Mouse (Mus musculus): ENCODE measurements around the gene Ccdc121. TPM values are rescaled to one million over a fixed set of nuclear protein-coding genes. Genes with fewer than 3 reads are reported as not detected.

The Ccdc121 gene
- polyA plus RNA-seq (2014; fragmentation: Nextera tagmentation; extraction: Ambion mirVana), result not detected in 2 replicates

DNA sequence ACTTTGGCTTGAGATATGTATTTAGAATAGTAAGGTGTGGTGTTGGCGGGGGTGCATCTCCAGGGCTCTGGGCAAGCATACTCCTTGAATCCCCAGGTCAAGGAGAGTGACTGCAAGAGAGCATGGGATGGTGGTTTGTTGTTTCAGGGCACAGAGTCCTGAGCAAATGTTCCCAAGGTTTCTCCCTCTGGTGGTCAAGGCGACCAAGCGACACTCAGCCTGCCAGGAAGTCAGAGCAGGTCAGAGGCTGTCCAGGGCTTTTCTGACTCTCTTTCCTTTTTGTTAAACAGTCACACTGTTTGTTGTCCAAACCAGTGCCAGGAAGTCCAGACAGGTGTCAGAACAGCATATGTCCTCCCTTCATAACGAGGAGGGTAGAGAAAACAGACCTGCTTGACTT is at the start of gene Ccdc121:
TSS of gene Ccdc121 (minus strand) at position 145 of the 400 bp plus-strand sequence.
- no peak within 1 kb of the TSS for H3K4me3 ChIP-seq (ENCODE audit: low read depth, low read length)
- DNase-seq (ENCODE audit: low spot score) (no peak), ATAC-seq (ENCODE audit: insufficient read depth, low FRiP score, low TSS enrichment) (no peak)
- no peaks in the 10 kb centered on the region for H3K36me3 ChIP-seq (ENCODE audit: control insufficient read depth, insufficient read depth, low read length)
- no peaks in the 10 kb centered on the region for H3K4me1 ChIP-seq (ENCODE audit: control insufficient read depth, insufficient read depth, low read length)
- H3K9ac ChIP-seq (ENCODE audit: low read length), result no peak within 1 kb of the TSS
- H3K4me2 ChIP-seq (ENCODE audit: low read depth), result no peak within 1 kb of the TSS
- no peak within 1 kb of the TSS for H3K27ac ChIP-seq (ENCODE audit: low read depth, low read length)
- 65% methylated on average over 4 of the region's 4 CpGs for WGBS
- no peaks in the 10 kb centered on the region for H3K27me3 ChIP-seq (ENCODE audit: control insufficient read depth, insufficient read depth, low read length)
- no peaks in the 10 kb centered on the region for H3K9me3 ChIP-seq (ENCODE audit: control insufficient read depth, low read length)

GRCm38 (mm10) chr1:181560325-181560724 is 49.1 kb upstream of the Ccdc121 start:
- 80% methylated on average over 6 of the region's 6 CpGs for WGBS
- no peak overlapping the region for H3K9ac ChIP-seq (ENCODE audit: low read length)
- H3K4me2 ChIP-seq (ENCODE audit: low read depth), result no peak overlapping the region
- H3K27me3 ChIP-seq (ENCODE audit: control insufficient read depth, insufficient read depth, low read length), result no peaks in the 10 kb centered on the region
- ATAC-seq (ENCODE audit: insufficient read depth, low FRiP score, low TSS enrichment), result no peak
- DNase-seq (ENCODE audit: low spot score), result no peak
- H3K4me3 ChIP-seq (ENCODE audit: low read depth, low read length), result no peak overlapping the region
- H3K4me1 ChIP-seq (ENCODE audit: control insufficient read depth, insufficient read depth, low read length), result peaks cover 3% of the 10 kb centered on the region; the same call in 1 of the 2 replicates
- peak overlapping the region; percentile 30; the same call in 1 of the 2 replicates for H3K27ac ChIP-seq (ENCODE audit: low read depth, low read length)
- H3K36me3 ChIP-seq (ENCODE audit: control insufficient read depth, insufficient read depth, low read length), result no peaks in the 10 kb centered on the region
- no peaks in the 10 kb centered on the region for H3K9me3 ChIP-seq (ENCODE audit: control insufficient read depth, low read length)

GRCm38 (mm10) chr1:181559655-181560054 is 48.4 kb upstream of the Ccdc121 start:
- H3K4me2 ChIP-seq (ENCODE audit: low read depth), result no peak overlapping the region
- H3K4me3 ChIP-seq (ENCODE audit: low read depth, low read length), result no peak overlapping the region
- no peak for DNase-seq (ENCODE audit: low spot score)
- WGBS, result 72% methylated on average over 10 of the region's 10 CpGs
- peaks cover 3% of the 10 kb centered on the region; the same call in 1 of the 2 replicates for H3K4me1 ChIP-seq (ENCODE audit: control insufficient read depth, insufficient read depth, low read length)
- H3K27ac ChIP-seq (ENCODE audit: low read depth, low read length), result no peak overlapping the region
- no peak for ATAC-seq (ENCODE audit: insufficient read depth, low FRiP score, low TSS enrichment)
- H3K36me3 ChIP-seq (ENCODE audit: control insufficient read depth, insufficient read depth, low read length), result no peaks in the 10 kb centered on the region
- H3K27me3 ChIP-seq (ENCODE audit: control insufficient read depth, insufficient read depth, low read length), result no peaks in the 10 kb centered on the region
- no peak overlapping the region for H3K9ac ChIP-seq (ENCODE audit: low read length)
- H3K9me3 ChIP-seq (ENCODE audit: control insufficient read depth, low read length), result no peaks in the 10 kb centered on the region

GRCm38 (mm10) chr1:181555475-181555874 is 44.2 kb upstream of the Ccdc121 start:
- H3K4me2 ChIP-seq (ENCODE audit: low read depth), result no peak overlapping the region
- DNase-seq (ENCODE audit: low spot score) (no peak), ATAC-seq (ENCODE audit: insufficient read depth, low FRiP score, low TSS enrichment) (no peak)
- 0 out of 2 replicates have a peak, but pooled peaks cover 5% of the 10 kb centered on the region for H3K4me1 ChIP-seq (ENCODE audit: control insufficient read depth, insufficient read depth, low read length)
- 87% methylated on average over 5 of the region's 5 CpGs for WGBS
- no peak overlapping the region for H3K4me3 ChIP-seq (ENCODE audit: low read depth, low read length)
- no peak overlapping the region for H3K27ac ChIP-seq (ENCODE audit: low read depth, low read length)
- no peak overlapping the region for H3K9ac ChIP-seq (ENCODE audit: low read length)
- H3K27me3 ChIP-seq (ENCODE audit: control insufficient read depth, insufficient read depth, low read length), result no peaks in the 10 kb centered on the region
- H3K36me3 ChIP-seq (ENCODE audit: control insufficient read depth, insufficient read depth, low read length), result no peaks in the 10 kb centered on the region
- H3K9me3 ChIP-seq (ENCODE audit: control insufficient read depth, low read length), result no peaks in the 10 kb centered on the region

DNA sequence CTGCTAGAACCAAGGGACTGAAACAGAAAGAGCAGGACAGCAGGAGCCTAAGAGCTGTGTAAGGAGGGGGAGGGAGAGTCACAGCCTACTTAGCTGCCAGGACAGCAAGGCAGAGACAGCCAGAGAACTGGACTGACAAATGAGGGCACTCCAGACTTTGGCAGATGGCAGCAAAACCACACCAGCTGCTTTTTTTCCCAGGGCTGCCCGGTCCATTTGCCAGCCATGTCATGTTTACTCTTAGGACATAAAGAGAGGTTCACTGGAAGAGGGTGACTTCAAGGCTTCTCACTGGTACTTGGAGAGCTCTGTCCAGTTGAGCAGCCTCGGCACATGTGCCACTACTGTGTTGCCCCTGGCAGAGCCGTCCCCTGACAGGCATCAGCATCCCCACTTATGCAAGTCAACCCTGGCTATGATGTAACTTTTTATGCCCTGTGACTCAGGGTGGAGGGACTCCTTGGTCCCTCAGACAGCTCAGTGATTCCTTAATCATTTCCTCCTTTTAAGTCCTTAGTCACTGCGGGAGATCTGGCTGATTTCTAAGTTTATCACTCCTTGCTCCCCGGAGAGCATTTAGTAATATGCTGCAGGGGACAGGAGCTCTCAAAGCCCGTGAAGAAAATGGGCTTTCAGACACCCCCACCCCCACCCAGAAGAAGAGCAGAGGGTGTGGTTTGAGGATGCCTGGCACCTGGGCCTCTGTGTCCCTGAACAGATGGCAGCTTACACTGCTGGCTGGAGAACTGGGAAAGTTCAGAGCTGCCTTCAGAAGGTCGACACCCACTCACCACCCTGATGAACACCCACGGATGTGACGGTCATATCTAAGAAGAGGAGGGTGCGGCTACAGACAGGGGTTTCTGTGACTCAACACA is 41.5 kb upstream of the Ccdc121 start:
- Histone ChIP-seq H3K9me3 (ENCODE audit: control insufficient read depth, low read length) (no peaks in the 10 kb centered on the region), H3K4me2 (ENCODE audit: low read depth) (no peak overlapping the region), H3K4me1 (ENCODE audit: control insufficient read depth, insufficient read depth, low read length) (0 out of 2 replicates have a peak, but pooled peaks cover 5% of the 10 kb centered on the region), H3K27me3 (ENCODE audit: control insufficient read depth, insufficient read depth, low read length) (no peaks in the 10 kb centered on the region), H3K9ac (ENCODE audit: low read length) (no peak overlapping the region), H3K27ac (ENCODE audit: low read depth, low read length) (no peak overlapping the region), H3K36me3 (ENCODE audit: control insufficient read depth, insufficient read depth, low read length) (no peaks in the 10 kb centered on the region), H3K4me3 (ENCODE audit: low read depth, low read length) (no peak overlapping the region)
- peak; percentile 49 for DNase-seq (ENCODE audit: low spot score)
- ATAC-seq (ENCODE audit: insufficient read depth, low FRiP score, low TSS enrichment), result peak; percentile 69; the same call in 1 of the 2 replicates
- WGBS, result 41% methylated on average over 10 of the region's 10 CpGs

DNA sequence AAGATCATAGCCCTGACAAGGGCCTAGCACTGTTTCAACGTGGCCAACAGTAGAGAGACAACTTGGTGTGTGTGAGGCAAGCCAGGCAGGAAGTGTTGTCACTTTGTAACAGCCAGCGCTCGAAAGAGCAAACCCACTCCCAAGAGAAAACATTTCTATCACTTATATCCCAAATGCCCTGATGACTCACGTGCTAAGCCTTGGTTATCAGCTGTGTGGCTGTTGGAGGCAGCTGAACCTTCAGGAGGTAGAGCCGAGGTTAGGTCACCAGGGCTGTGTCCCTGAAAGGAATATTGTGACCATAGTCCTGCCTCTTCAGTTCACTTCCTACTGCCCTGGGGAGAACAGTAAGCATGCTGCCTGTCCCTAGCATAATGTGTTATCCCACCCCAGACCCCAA is 39.6 kb upstream of the Ccdc121 start:
- Histone ChIP-seq H3K4me1 (ENCODE audit: control insufficient read depth, insufficient read depth, low read length) (0 out of 2 replicates have a peak, but pooled peaks cover 5% of the 10 kb centered on the region), H3K9me3 (ENCODE audit: control insufficient read depth, low read length) (no peaks in the 10 kb centered on the region), H3K27ac (ENCODE audit: low read depth, low read length) (no peak overlapping the region), H3K36me3 (ENCODE audit: control insufficient read depth, insufficient read depth, low read length) (no peaks in the 10 kb centered on the region), H3K4me3 (ENCODE audit: low read depth, low read length) (no peak overlapping the region), H3K27me3 (ENCODE audit: control insufficient read depth, insufficient read depth, low read length) (no peaks in the 10 kb centered on the region), H3K9ac (ENCODE audit: low read length) (no peak overlapping the region), H3K4me2 (ENCODE audit: low read depth) (no peak overlapping the region)
- 74% methylated on average over 5 of the region's 5 CpGs for WGBS
- no peak for ATAC-seq (ENCODE audit: insufficient read depth, low FRiP score, low TSS enrichment)
- DNase-seq (ENCODE audit: low spot score), result no peak

DNA sequence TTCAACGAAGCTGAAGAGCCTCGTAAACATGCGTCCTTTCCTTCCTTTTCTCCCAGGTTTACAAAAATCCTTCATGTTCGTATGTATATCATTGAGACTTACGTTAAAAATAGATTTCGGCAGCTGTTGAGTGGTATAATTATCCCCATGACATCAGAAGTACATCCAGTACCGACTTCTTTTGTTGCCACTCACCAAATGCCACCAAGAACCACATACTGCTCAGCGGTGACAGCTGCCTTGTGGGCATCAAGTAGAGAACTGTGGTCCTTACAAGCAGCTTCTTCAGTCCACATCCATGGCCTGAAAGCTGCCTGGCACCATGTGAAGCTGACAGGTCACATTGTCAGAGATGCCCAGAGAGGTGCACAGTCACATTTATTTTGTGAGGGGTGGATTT is 38.7 kb upstream of the Ccdc121 start:
- ATAC-seq (ENCODE audit: insufficient read depth, low FRiP score, low TSS enrichment) (no peak), DNase-seq (ENCODE audit: low spot score) (no peak)
- no peaks in the 10 kb centered on the region for H3K27me3 ChIP-seq (ENCODE audit: control insufficient read depth, insufficient read depth, low read length)
- no peaks in the 10 kb centered on the region for H3K9me3 ChIP-seq (ENCODE audit: control insufficient read depth, low read length)
- no peak overlapping the region for H3K27ac ChIP-seq (ENCODE audit: low read depth, low read length)
- H3K4me1 ChIP-seq (ENCODE audit: control insufficient read depth, insufficient read depth, low read length), result 0 out of 2 replicates have a peak, but pooled peaks cover 5% of the 10 kb centered on the region
- H3K36me3 ChIP-seq (ENCODE audit: control insufficient read depth, insufficient read depth, low read length), result no peaks in the 10 kb centered on the region
- H3K4me3 ChIP-seq (ENCODE audit: low read depth, low read length), result no peak overlapping the region
- H3K4me2 ChIP-seq (ENCODE audit: low read depth), result no peak overlapping the region
- 95% methylated on average over 8 of the region's 8 CpGs for WGBS
- H3K9ac ChIP-seq (ENCODE audit: low read length), result no peak overlapping the region

- H3K9ac ChIP-seq (ENCODE audit: low read length), result no peak overlapping the region
- no peaks in the 10 kb centered on the region for H3K4me1 ChIP-seq (ENCODE audit: control insufficient read depth, insufficient read depth, low read length)
- no peaks in the 10 kb centered on the region for H3K27me3 ChIP-seq (ENCODE audit: control insufficient read depth, insufficient read depth, low read length)
- H3K9me3 ChIP-seq (ENCODE audit: control insufficient read depth, low read length), result no peaks in the 10 kb centered on the region
- 33% methylated on average over 23 of the region's 23 CpGs for WGBS
- no peaks in the 10 kb centered on the region for H3K36me3 ChIP-seq (ENCODE audit: control insufficient read depth, insufficient read depth, low read length)
- no peak overlapping the region for H3K4me3 ChIP-seq (ENCODE audit: low read depth, low read length)
- no peak overlapping the region; the same call in 1 of the 2 replicates for H3K4me2 ChIP-seq (ENCODE audit: low read depth)
- ATAC-seq (ENCODE audit: insufficient read depth, low FRiP score, low TSS enrichment) (peak; percentile 35), DNase-seq (ENCODE audit: low spot score) (peak; percentile 70)
- no peak overlapping the region for H3K27ac ChIP-seq (ENCODE audit: low read depth, low read length)
These were observed 34.0 kb upstream of the Ccdc121 start for GRCm38 (mm10) chr1:181545044-181545772.

All from neural tube, embryonic 11.5 days (tissue).